Mouse (Mus musculus) kidney, adult 2 months (tissue): ENCODE measurements around the gene Adpgk. TPM values are rescaled to one million over a fixed set of nuclear protein-coding genes. Genes with fewer than 3 reads are reported as not detected.
"Not testable (repeated sequence)": the region's sequence is repeated elsewhere in the genome, so short reads cannot be mapped to it uniquely, and the experiment has no call there.

Experiments
- DNase-seq: peaks from one replicate; pipeline ENCODE4 v3.0.0; 2021
- H3K27ac ChIP-seq: fragments of 200-500 bp; 2 replicates; pipeline ENCODE4 v1.5.1; 2012; ENCODE audit warnings: low read depth, low read length, control low read depth, inconsistent platforms; ENCODE audit not compliant: insufficient read depth
- H3K27me3 ChIP-seq: fragments of 200-500 bp; replicated peaks from 2 replicates; pipeline ENCODE4 v1.6.1; 2012; ENCODE audit warnings: mild to moderate bottlenecking, moderate library complexity, low read length, inconsistent platforms; ENCODE audit not compliant: control insufficient read depth, insufficient read depth
- H3K36me3 ChIP-seq: fragments of 200-500 bp; 2 replicates; pipeline ENCODE4 v1.6.1; 2012; ENCODE audit warnings: mild to moderate bottlenecking, moderate library complexity, low read length, inconsistent platforms; ENCODE audit not compliant: control insufficient read depth, insufficient read depth
- H3K4me1 ChIP-seq: fragments of 200-500 bp; 2 replicates; pipeline ENCODE4 v1.6.1; 2011; ENCODE audit warnings: low read length; ENCODE audit not compliant: control insufficient read depth, insufficient read depth
- H3K4me3 ChIP-seq: fragments of 200-500 bp; 2 replicates; pipeline ENCODE4 v1.5.1; 2011; ENCODE audit warnings: mild to moderate bottlenecking, low read depth, low read length, control low read depth; ENCODE audit not compliant: insufficient read depth
- CTCF ChIP-seq: fragments of 200-500 bp; conservative IDR thresholded peaks from 2 replicates; pipeline ENCODE4 v1.5.1; 2011; ENCODE audit warnings: low read depth, mild to moderate bottlenecking, control low read depth, low read length, moderate library complexity, mixed read lengths; ENCODE audit not compliant: insufficient read depth, insufficient read length
- POLR2A ChIP-seq: fragments of 200-500 bp; IDR thresholded peaks from one replicate; pipeline ENCODE4 v1.6.1; 2011; ENCODE audit warnings: low read depth, low read length, control low read depth
- WGBS: fragments of 180-500 bp; shearing (Covaris S2); methylation state at CpG from one replicate; pipeline ENCODE4 v1.1.7; 2018; 5-methylcytosine and 5-hydroxymethylcytosine counted together
- polyA plus RNA-seq: library from polyadenylated mRNA; depleted of rRNA; stranded (reverse); fragments of >200 nt; gene quantifications from 2 replicates; pipeline ENCODE4 v1.2.3, GENCODE M21; 2012; rRNA removed

Gene Adpgk
- polyA plus RNA-seq, 1 experiment = 10.9 TPM

DNA sequence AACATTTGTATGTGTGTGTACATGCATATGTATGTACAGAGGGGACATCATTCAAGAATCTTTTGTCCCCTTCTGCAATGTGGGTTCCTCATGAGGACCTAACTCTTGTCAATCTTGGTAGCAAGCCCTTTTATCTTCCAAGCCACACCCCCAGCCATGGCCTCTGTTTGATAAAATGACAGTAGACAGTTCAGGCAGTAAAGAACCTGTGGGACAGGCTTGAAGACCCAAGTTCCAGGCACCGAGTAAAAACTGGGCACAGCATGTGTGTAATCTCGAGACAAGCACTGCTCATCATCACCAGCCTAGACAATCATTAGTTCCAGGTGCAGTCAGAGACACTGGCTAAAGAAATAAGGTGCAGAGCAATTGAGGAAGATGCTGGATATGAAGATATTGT lies 54.8 kb downstream of the Adpgk start:
- Histone ChIP-seq H3K4me3 (no peak overlapping the region), H3K36me3 (no peaks in the 10 kb centered on the region), H3K4me1 (no peaks in the 10 kb centered on the region), H3K27ac (no peak overlapping the region), H3K27me3 (no peaks in the 10 kb centered on the region)
- 87% methylated on average over 2 of the region's 2 CpGs for WGBS
- TF ChIP-seq POLR2A (no peak), CTCF (no peak)
- no peak for DNase-seq

DNA sequence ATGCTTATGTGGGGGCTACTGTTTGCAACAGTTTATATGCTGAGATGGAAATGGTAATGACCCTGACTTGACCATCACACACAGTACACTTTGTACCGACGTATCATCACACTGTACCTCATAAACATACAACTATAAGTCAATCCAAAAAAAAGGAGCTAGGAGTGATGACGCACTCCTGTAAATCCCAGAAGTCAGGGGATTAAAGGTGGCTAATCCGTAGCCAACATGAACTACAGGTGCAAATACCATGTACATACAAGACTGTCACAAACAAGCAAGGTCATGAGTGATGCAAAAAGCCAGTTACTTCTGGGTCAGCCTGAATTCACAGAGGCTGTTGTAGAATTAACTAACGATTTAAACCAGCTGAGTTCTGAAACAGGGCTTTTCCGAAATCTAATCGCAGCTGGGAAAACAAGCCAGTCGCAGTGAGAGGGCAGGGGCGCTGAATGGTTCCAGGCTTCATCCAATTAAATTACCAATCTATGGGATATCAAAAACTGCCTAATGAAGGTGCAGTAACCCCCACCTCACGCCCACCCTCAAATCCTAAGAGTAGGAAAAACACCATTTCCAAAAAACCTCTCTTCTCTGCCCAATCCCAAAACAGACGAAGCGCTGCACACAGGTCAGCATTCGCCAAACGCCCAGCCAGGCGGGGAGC lies 61.4 kb downstream of the Adpgk start:
- no peak for DNase-seq
- WGBS = 8% methylated on average over 15 of the region's 15 CpGs
- H3K27me3 ChIP-seq = no peaks in the 10 kb centered on the region
- peak overlapping the region; percentile 40 for H3K27ac ChIP-seq
- no peaks in the 10 kb centered on the region for H3K36me3 ChIP-seq
- H3K4me3 ChIP-seq = peak overlapping the region; percentile 56
- H3K4me1 ChIP-seq = no peaks in the 10 kb centered on the region; the same call in 1 of the 2 replicates
- TF ChIP-seq POLR2A (no peak), CTCF (no peak)

DNA sequence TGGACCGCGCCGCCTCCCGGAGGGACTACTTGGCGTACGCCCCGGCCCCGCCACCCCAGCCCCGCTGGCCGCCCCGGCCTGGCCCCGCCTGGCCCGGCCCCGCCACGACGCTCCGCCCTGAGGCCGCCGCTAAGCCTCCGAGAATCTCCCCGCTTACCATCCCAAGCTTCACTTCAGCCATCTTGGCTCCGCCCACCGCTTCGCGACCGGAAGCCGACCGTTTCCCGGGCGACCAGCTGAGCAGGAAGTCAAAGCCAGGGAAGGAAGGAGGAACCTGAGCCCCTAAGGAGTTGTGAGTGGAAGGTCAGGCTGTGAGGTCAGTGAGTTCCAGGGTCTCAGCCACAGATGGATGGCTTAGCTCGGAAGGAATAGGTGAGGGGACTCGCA lies 61.9 kb downstream of the Adpgk start, which contains the start of gene Bbs4:
Gene Bbs4, minus strand, starts transcription at position 256 of the 387 bp plus-strand sequence.
- H3K4me1 ChIP-seq = no peaks in the 10 kb centered on the region; the same call in 1 of the 2 replicates
- peak within 1 kb of the TSS; percentile 56 for H3K4me3 ChIP-seq
- 1% methylated on average over 31 of the region's 32 CpGs for WGBS
- no peaks in the 10 kb centered on the region for H3K36me3 ChIP-seq
- H3K27ac ChIP-seq = peak within 1 kb of the TSS; percentile 40
- DNase-seq = peak; percentile 97
- no peak for TF ChIP-seq POLR2A
- TF ChIP-seq CTCF = no peak
- no peaks in the 10 kb centered on the region for H3K27me3 ChIP-seq

DNA sequence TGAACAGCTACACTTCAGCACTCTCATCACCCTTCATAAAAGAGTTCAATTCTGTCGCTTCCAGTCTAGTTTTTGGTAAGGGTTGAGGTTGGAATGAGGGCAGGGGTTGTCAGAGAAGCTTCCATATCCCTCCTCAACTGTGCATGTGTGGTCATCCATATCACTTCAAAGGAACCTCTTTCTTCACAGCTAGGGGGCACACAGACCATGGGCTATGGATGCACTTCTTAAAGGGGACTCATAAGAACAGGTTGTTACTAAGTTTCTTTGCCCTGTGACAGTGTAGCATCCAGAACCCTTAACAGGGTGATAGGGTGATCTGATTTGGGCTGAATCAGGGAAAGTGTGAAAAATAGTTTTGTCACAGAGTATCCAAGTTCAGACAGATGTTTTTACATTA lies 66.7 kb downstream of the Adpgk start:
- not testable (repeated sequence) for DNase-seq, H3K27me3 ChIP-seq

DNA sequence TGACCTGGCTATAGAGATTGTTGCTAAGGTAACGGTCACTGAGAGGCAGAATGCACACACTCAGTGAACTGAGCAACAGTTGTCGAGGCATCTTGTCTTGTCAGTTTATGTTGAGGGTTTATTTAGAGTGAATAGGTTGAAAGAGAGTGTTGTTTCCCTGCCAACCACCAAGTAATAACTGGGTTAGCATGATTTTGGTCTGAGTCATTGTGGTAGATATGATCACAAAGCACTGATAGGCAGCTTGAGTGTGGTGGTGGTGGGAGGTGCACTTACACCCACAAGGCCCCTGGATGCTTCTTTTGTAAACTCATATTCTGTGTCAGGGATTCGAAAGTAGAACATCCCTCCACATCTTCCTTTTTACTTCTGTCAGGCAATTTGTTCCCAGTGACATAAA lies 69.1 kb downstream of the Adpgk start:
- not testable (repeated sequence) for DNase-seq, H3K4me1 ChIP-seq
- 77% methylated on average over 2 of the region's 3 CpGs for WGBS

More for the DNA sequence above, 66.7 kb downstream of the Adpgk start:
- WGBS = 69% methylated on average over 1 of the region's 1 CpGs
- not testable (repeated sequence) for H3K27ac ChIP-seq, H3K4me3 ChIP-seq, H3K4me1 ChIP-seq, H3K36me3 ChIP-seq

DNA sequence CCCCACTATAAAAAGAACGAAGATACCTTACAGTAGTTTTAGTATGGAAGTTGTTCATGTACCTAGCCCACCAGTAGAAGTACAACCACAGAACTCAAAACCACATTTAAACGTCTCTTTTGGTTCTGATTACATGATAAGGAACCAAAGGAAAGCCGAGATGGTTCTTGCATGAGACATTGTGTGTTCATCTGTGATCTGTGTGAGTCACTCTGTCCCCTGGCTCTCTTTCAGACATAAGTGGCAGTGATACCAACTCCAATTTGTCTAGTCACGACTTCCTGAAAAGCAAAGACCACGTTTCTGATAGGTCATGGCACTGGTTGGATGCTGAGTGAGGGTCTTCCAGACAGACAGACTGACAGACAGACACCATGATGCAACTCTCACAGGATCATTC lies 77.9 kb downstream of the Adpgk start:
- TF ChIP-seq POLR2A (no peak), CTCF (no peak)
- H3K36me3 ChIP-seq = no peaks in the 10 kb centered on the region
- no peak overlapping the region for H3K4me3 ChIP-seq
- DNase-seq = no peak
- H3K27ac ChIP-seq = no peak overlapping the region
- H3K27me3 ChIP-seq = no peaks in the 10 kb centered on the region
- no peaks in the 10 kb centered on the region for H3K4me1 ChIP-seq
- 80% methylated on average over 5 of the region's 5 CpGs for WGBS

More for the DNA sequence above, 69.1 kb downstream of the Adpgk start:
- not testable (repeated sequence) for H3K27me3 ChIP-seq, H3K27ac ChIP-seq, H3K4me3 ChIP-seq, H3K36me3 ChIP-seq

DNA sequence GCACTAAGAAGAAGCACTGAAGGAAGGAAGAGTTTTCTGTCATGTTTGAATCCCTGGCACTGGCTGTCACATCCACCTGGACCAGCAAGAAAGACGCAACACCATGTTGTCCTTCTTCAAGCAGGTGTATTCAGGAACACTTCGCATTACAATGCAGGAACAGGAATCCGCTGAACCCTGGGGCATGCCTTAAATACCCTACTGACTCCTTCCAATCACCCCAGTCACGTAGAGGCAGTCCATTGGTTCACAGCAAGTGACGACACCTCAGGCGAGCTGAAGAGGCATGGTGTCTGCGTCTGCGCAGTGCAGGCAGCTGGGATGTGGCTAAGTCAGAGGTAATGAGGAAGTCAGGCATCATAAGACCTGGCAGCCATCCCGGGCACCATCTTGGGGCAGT lies 78.3 kb downstream of the Adpgk start:
- WGBS = 92% methylated on average over 9 of the region's 9 CpGs
- H3K4me3 ChIP-seq = no peak overlapping the region

More for the DNA sequence above, 78.3 kb downstream of the Adpgk start:
- Histone ChIP-seq H3K36me3 (no peaks in the 10 kb centered on the region), H3K27me3 (no peaks in the 10 kb centered on the region), H3K4me1 (no peaks in the 10 kb centered on the region), H3K27ac (no peak overlapping the region)
- TF ChIP-seq CTCF (no peak), POLR2A (no peak)
- DNase-seq = no peak

Other genes with a start within 250 kb of the Adpgk start
- 4.6 and 4.9 TPM in 2 replicates for gene Bbs4, start 62.0 kb downstream of the Adpgk start, polyA plus RNA-seq
- 14.3 and 16.9 TPM in 2 replicates for gene Arih1, start 195.1 kb downstream of the Adpgk start, polyA plus RNA-seq
- 76.1 and 77.7 TPM in 2 replicates for gene Hexa, start 248.0 kb downstream of the Adpgk start, polyA plus RNA-seq
- gene Tmem202, start 248.3 kb downstream of the Adpgk start, polyA plus RNA-seq = 0.14 TPM in 1 of 2 replicates, not detected in the other